Comparison of ENCODE assay signal across 24 mouse cellular contexts in genomic region chr19:46234450-46234849, GRCm38 (mm10).
"Had no signal": no experiment of that assay in that cellular context is flagged by ENCODE, and none has a peak within 500 bp of the region (broad histone marks: within the 10 kb centered on the region; RNA-seq: fewer than 3 reads in every experiment).

No protein-coding gene starts in this region.

- DNase-seq: gastrocnemius, adult 2 months; gastrocnemius, postnatal 10 days; gastrocnemius, postnatal 25 days; heart, postnatal 10 days; heart, postnatal 4 days; kidney, adult 18-20 months; kidney, adult 8-10 months; kidney, postnatal 10 days; kidney, postnatal 25 days; kidney, postnatal 4 days; liver had no signal

- H3K9ac ChIP-seq: heart, embryonic 12.5 days; hindbrain, embryonic 12.5 days; hindbrain, embryonic 14.5 days; intestine, embryonic 15.5 days; limb, embryonic 12.5 days had no signal

- H3K27me3 ChIP-seq: heart, embryonic 12.5 days; hindbrain, embryonic 12.5 days; intestine, embryonic 15.5 days; limb, embryonic 12.5 days had no signal

- H3K27ac ChIP-seq: gastrocnemius, adult 2 months; heart, embryonic 10.5 days; hindbrain, embryonic 10.5 days; hindbrain, embryonic 12.5 days; hindbrain, embryonic 14.5 days; intestine, embryonic 15.5 days; layer of hippocampus, adult 2 months; left cerebral cortex, adult 2 months; limb, embryonic 10.5 days; limb, embryonic 12.5 days had no signal

- H3K4me3 ChIP-seq: gastrocnemius, adult 2 months; heart, embryonic 10.5 days; heart, embryonic 12.5 days; hindbrain, embryonic 10.5 days; hindbrain, embryonic 12.5 days; intestine, embryonic 15.5 days; layer of hippocampus, adult 2 months; left cerebral cortex, adult 2 months; limb, embryonic 10.5 days; limb, embryonic 12.5 days had no signal

- H3K36me3 ChIP-seq: hindbrain, embryonic 10.5 days; hindbrain, embryonic 12.5 days; intestine, embryonic 15.5 days had no signal

- H3K4me1 ChIP-seq: hindbrain, embryonic 10.5 days; hindbrain, embryonic 12.5 days; intestine, embryonic 15.5 days had no signal

- H3K4me2 ChIP-seq: heart, embryonic 12.5 days; hindbrain, embryonic 12.5 days; hindbrain, embryonic 14.5 days; intestine, embryonic 15.5 days; limb, embryonic 12.5 days had no signal

- ATAC-seq: hindbrain, embryonic 16.5 days; inflammation-experienced regulatory T-cells, adult 6 months; intestine, embryonic 15.5 days; intestine, postnatal 0 days had no signal

- H3K9me3 ChIP-seq: heart, embryonic 10.5 days; heart, embryonic 12.5 days; hindbrain, embryonic 10.5 days; hindbrain, embryonic 12.5 days; intestine, embryonic 15.5 days; limb, embryonic 10.5 days; limb, embryonic 12.5 days had no signal
